Mouse (Mus musculus): Measurements from ENCODE around the gene Usp37.

- TF ChIP-seq CTCF (IDR thresholded peaks at IDR 0.05; ENCODE audit: low read depth, low read length) (no peak), POLR2A (IDR thresholded peaks at IDR 0.05; ENCODE audit: extremely low read depth, insufficient read depth, low read length) (no peak)
These were observed 32.8 kb downstream of the Usp37 start for GRCm38 (mm10) chr1:74511306-74511705.

Measured in liver, adult 2 months (tissue).